Comparison of ENCODE assay signal across 21 mouse cellular contexts in the genomic region with DNA sequence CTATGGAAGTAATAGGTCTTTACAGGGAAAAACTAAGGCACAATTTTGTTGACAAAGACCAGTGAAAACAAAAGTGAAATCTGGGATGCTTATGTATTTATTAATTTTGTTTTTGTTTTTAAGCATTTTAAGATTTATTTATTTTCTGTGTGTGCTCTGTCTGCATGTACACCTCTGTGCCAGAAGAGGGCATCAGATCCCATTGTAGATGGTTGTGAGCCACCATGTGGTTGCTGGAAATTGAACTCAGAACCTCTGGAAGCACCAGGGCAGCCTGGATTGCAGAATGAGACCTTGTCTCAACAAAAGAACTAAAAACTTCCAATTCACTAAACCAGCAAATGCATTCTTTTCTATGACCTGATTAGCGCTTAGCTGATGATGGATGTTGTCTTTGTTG. TPM values are rescaled to one million over a fixed set of nuclear protein-coding genes. Genes with fewer than 3 reads are reported as not detected.
A peak's percentile ranks its signal among the peaks of the same experiment; 100 is the strongest.
DNase-seq lines count a peak whose midpoint lies in the region; ATAC-seq and TF ChIP-seq lines count a peak whose summit lies in the region.
"Had no signal": no experiment of that assay in that cellular context is flagged by ENCODE, and none has a peak within 500 bp of the region (broad histone marks: within the 10 kb centered on the region; RNA-seq: fewer than 3 reads in every experiment).

No protein-coding gene starts in this region.

- H3K4me2 ChIP-seq in liver, embryonic 14.5 days (ENCODE audit: low read depth), result no peak overlapping the region
- no peak overlapping the region for H3K4me2 ChIP-seq in forebrain, embryonic 15.5 days (replicated peaks)
- H3K4me2 ChIP-seq: heart, embryonic 11.5 days; hindbrain, embryonic 14.5 days; intestine, embryonic 15.5 days; liver, embryonic 11.5 days had no signal

- TF ChIP-seq EP300 in heart, adult 2 months (IDR thresholded peaks at IDR 0.05; ENCODE audit: insufficient read depth, low read depth, low read length), result no peak
- TF ChIP-seq EP300 in liver, embryonic 14.5 days (IDR thresholded peaks at IDR 0.05; ENCODE audit: low read depth), result no peak

- H3K27me3 ChIP-seq in heart, adult 2 months (ENCODE audit: control insufficient read depth, insufficient read depth, low read length), result no peaks in the 10 kb centered on the region
- no peaks in the 10 kb centered on the region for H3K27me3 ChIP-seq in liver, embryonic 14.5 days (ENCODE audit: control insufficient read depth, insufficient read depth, low read length)
- no peaks in the 10 kb centered on the region for H3K27me3 ChIP-seq in E14TG2a.4 (ENCODE audit: insufficient read depth, low read length)
- no peaks in the 10 kb centered on the region for H3K27me3 ChIP-seq in forebrain, embryonic 15.5 days
- H3K27me3 ChIP-seq: intestine, embryonic 15.5 days had no signal

- H3K4me3 ChIP-seq in heart, adult 2 months, result no peak overlapping the region
- no peak overlapping the region for H3K4me3 ChIP-seq in liver, embryonic 14.5 days (ENCODE audit: insufficient read depth in 1 of 2, low read depth in 2 of 2, low read length in 2 of 2)
- H3K4me3 ChIP-seq in E14TG2a.4 (replicated peaks; ENCODE audit: low read length), result no peak overlapping the region
- no peak overlapping the region for H3K4me3 ChIP-seq in forebrain, embryonic 15.5 days
- H3K4me3 ChIP-seq: embryonic facial prominence, embryonic 10.5 days; intestine, embryonic 15.5 days; limb, embryonic 10.5 days; myocyte had no signal

- no peaks in the 10 kb centered on the region for H3K79me2 ChIP-seq in heart, adult 2 months (replicated peaks; ENCODE audit: control insufficient read depth, insufficient read depth, low read length)

- TF ChIP-seq POLR2A in heart, adult 2 months (IDR thresholded peaks at IDR 0.05; ENCODE audit: insufficient read depth, low read depth, low read length), result no peak
- no peak for TF ChIP-seq POLR2A in brain, embryonic 14.5 days (IDR thresholded peaks at IDR 0.05; ENCODE audit: borderline replicate concordance, extremely low read depth, insufficient read depth, insufficient read length, poor library complexity, severe bottlenecking)

- ATAC-seq in liver, embryonic 14.5 days (ENCODE audit: insufficient read depth), result no peak
- ATAC-seq in forebrain, embryonic 15.5 days (replicated peaks), result no peak
- ATAC-seq: intestine, embryonic 15.5 days had no signal

- H3K27ac ChIP-seq in heart, adult 2 months, result no peak overlapping the region
- no peak overlapping the region for H3K27ac ChIP-seq in liver, embryonic 14.5 days
- H3K27ac ChIP-seq in forebrain, embryonic 15.5 days (replicated peaks), result no peak overlapping the region
- H3K27ac ChIP-seq: embryonic facial prominence, embryonic 10.5 days; hindbrain, embryonic 14.5 days; intestine, embryonic 15.5 days; limb, embryonic 10.5 days had no signal

- peak; percentile 41 for TF ChIP-seq CTCF in heart, adult 2 months (IDR thresholded peaks at IDR 0.05)
- peak; percentile 50 for TF ChIP-seq CTCF in liver, embryonic 14.5 days (IDR thresholded peaks at IDR 0.05; ENCODE audit: low read depth)
- TF ChIP-seq CTCF in E14TG2a.4 (conservative IDR thresholded peaks at IDR 0.05; ENCODE audit: low read length), result peak; percentile 43
- peak; percentile 13; the same call in 1 of the 2 replicates for TF ChIP-seq CTCF in brain, embryonic 14.5 days (IDR thresholded peaks at IDR 0.05; ENCODE audit: borderline replicate concordance, extremely low read depth, insufficient read depth, insufficient read length)

- H3K9me3 ChIP-seq in liver, embryonic 14.5 days (ENCODE audit: control insufficient read depth, low read length), result no peaks in the 10 kb centered on the region
- no peaks in the 10 kb centered on the region for H3K9me3 ChIP-seq in E14TG2a.4 (ENCODE audit: low read length)
- no peaks in the 10 kb centered on the region for H3K9me3 ChIP-seq in forebrain, embryonic 15.5 days
- H3K9me3 ChIP-seq: embryonic facial prominence, embryonic 10.5 days; intestine, embryonic 15.5 days; limb, embryonic 10.5 days had no signal

- WGBS in heart, adult 2 months, result 96% methylated on average over 1 of the region's 1 CpGs
- 100% methylated on average over 1 of the region's 1 CpGs for WGBS in liver, embryonic 14.5 days (ENCODE audit: insufficient replicate concordance)
- WGBS in forebrain, embryonic 15.5 days, result 96% methylated on average over 1 of the region's 1 CpGs

- no peak for DNase-seq in heart, adult 2 months
- DNase-seq in heart, adult 8-10 months (ENCODE audit: low spot score), result no peak
- DNase-seq in liver, embryonic 14.5 days (ENCODE audit: low read depth in 3 of 3, low spot score in 3 of 3), result no peak
- no peak for DNase-seq in liver
- DNase-seq in brain, embryonic 14.5 days (ENCODE audit: low read depth), result no peak
- DNase-seq in layer of hippocampus, adult 18-20 months (ENCODE audit: low spot score in 2 of 2), result no peak
- DNase-seq: cerebellum, adult 8-10 months; gastrocnemius, postnatal 36 days; heart, postnatal 14 days; midbrain, embryonic 14.5 days; spleen, adult 18-20 months; thymus, postnatal 36 days had no signal

- H3K9ac ChIP-seq in heart, adult 2 months (ENCODE audit: low read depth, low read length), result no peak overlapping the region
- H3K9ac ChIP-seq in liver, embryonic 14.5 days (replicated peaks), result no peak overlapping the region
- H3K9ac ChIP-seq in forebrain, embryonic 15.5 days (replicated peaks), result no peak overlapping the region
- H3K9ac ChIP-seq: hindbrain, embryonic 14.5 days; intestine, embryonic 15.5 days had no signal

- intact Hi-C loops in heart, adult 2 months (cut with DNase I), result no loop called here

- H3K36me3 ChIP-seq in heart, adult 2 months (ENCODE audit: control insufficient read depth, insufficient read depth, low read length), result no peaks in the 10 kb centered on the region
- H3K36me3 ChIP-seq in liver, embryonic 14.5 days (replicated peaks; ENCODE audit: control insufficient read depth, insufficient read depth, low read depth), result peaks cover 31% of the 10 kb centered on the region
- H3K36me3 ChIP-seq in E14TG2a.4 (ENCODE audit: insufficient read depth, low read length), result peaks cover 59% of the 10 kb centered on the region
- peaks cover 37% of the 10 kb centered on the region for H3K36me3 ChIP-seq in forebrain, embryonic 15.5 days

- H3K4me1 ChIP-seq in heart, adult 2 months (ENCODE audit: control insufficient read depth, insufficient read depth, low read length), result no peaks in the 10 kb centered on the region
- H3K4me1 ChIP-seq in liver, embryonic 14.5 days (replicated peaks; ENCODE audit: control insufficient read depth in 2 of 2, insufficient read depth in 2 of 2, low read length in 1 of 2), result peaks cover under 1 to 5% of the 10 kb centered on the region in 2 experiments; a peak in 3 of 4 replicates
- H3K4me1 ChIP-seq in E14TG2a.4 (replicated peaks; ENCODE audit: low read depth, low read length), result no peaks in the 10 kb centered on the region
- no peaks in the 10 kb centered on the region for H3K4me1 ChIP-seq in forebrain, embryonic 15.5 days
- H3K4me1 ChIP-seq: embryonic facial prominence, embryonic 10.5 days; intestine, embryonic 15.5 days; limb, embryonic 10.5 days had no signal

RNA-seq across cellular contexts. Expression of a gene that starts 44.5 kb away (rescaled TPM):
- total RNA-seq in heart, adult 2 months (2021), result 10 to 100 TPM; 11.5 to 12.0 TPM
- 6.5 and 11.0 TPM in 2 replicates for polyA plus RNA-seq in heart, adult 2 months (2012; rRNA removed)
- 10 to 100 TPM; 12.1 to 13.2 (median 12.4) TPM for total RNA-seq in heart, adult 8-10 months (2022)
- polyA plus RNA-seq in liver, embryonic 14.5 days (2012; rRNA removed), result 5.9 and 6.3 TPM in 2 replicates
- polyA plus RNA-seq in liver, embryonic 14.5 days (2014; fragmentation: Nextera tagmentation; extraction: Ambion mirVana), result 4.8 and 5.0 TPM in 2 replicates
- polyA plus RNA-seq in brain, embryonic 14.5 days (2012; rRNA removed), result 28.2 and 32.2 TPM in 2 replicates
- 13.6 and 14.3 TPM in 2 replicates for polyA plus RNA-seq in forebrain, embryonic 15.5 days (2015; fragmentation: Nextera tagmentation; extraction: Ambion mirVana)
- 10 to 100 TPM; 75.0 to 76.4 TPM for total RNA-seq in layer of hippocampus, adult 18-20 months (2021)
